Mouse (Mus musculus) brown adipose tissue, adult 24 weeks (tissue): ENCODE measurements at regions not wholly inside any gene's neighbourhood (a gene's known extent, or its start where the extent isn't known, plus 50 kb on each side); places are given as distances from the start of the nearest gene placed in this dataset.

Experiments
- H3K27ac ChIP-seq: fragments of 200-500 bp; replicated peaks from 2 replicates; pipeline ENCODE4 v1.5.1; 2012; ENCODE audit warnings: low read depth, mild to moderate bottlenecking, low read length
- H3K4me1 ChIP-seq: fragments of 200-500 bp; 2 replicates; pipeline ENCODE4 v1.6.1; 2012; ENCODE audit warnings: low read length, mixed read lengths; ENCODE audit not compliant: control insufficient read depth, insufficient read depth, insufficient read length
- H3K4me3 ChIP-seq: fragments of 200-500 bp; 2 replicates; pipeline ENCODE4 v1.5.1; 2012; ENCODE audit warnings: low read depth, mild to moderate bottlenecking, low read length, moderate library complexity; ENCODE audit not compliant: insufficient read depth

GRCm38 (mm10) chr8:35956319-35956718 is 190.7 kb downstream of the Gm19410 start:
- peaks cover 6% of the 10 kb centered on the region; the same call in 1 of the 2 replicates for H3K4me1 ChIP-seq
- H3K4me3 ChIP-seq: no peak overlapping the region

GRCm38 (mm10) chr8:35959201-35959600 is 193.6 kb downstream of the Gm19410 start:
- Histone ChIP-seq H3K27ac (no peak overlapping the region), H3K4me3 (no peak overlapping the region), H3K4me1 (peaks cover 6% of the 10 kb centered on the region; the same call in 1 of the 2 replicates)

More at GRCm38 (mm10) chr8:35956319-35956718, 190.7 kb downstream of the Gm19410 start:
- H3K27ac ChIP-seq: no peak overlapping the region

GRCm38 (mm10) chr8:35960867-35961614 is 195.5 kb downstream of the Gm19410 start:
- Histone ChIP-seq H3K4me1 (peaks cover 6% of the 10 kb centered on the region; the same call in 1 of the 2 replicates), H3K4me3 (no peak overlapping the region), H3K27ac (no peak overlapping the region)

GRCm38 (mm10) chr8:35961615-35962220 is 196.1 kb downstream of the Gm19410 start:
- Histone ChIP-seq H3K27ac (no peak overlapping the region), H3K4me1 (peaks cover 6% of the 10 kb centered on the region; the same call in 1 of the 2 replicates), H3K4me3 (no peak overlapping the region)

GRCm38 (mm10) chr8:35964932-35965331 is 199.3 kb downstream of the Gm19410 start:
- no peak overlapping the region for H3K4me3 ChIP-seq
- no peaks in the 10 kb centered on the region for H3K4me1 ChIP-seq
- H3K27ac ChIP-seq: no peak overlapping the region

- Histone ChIP-seq H3K4me1 (no peaks in the 10 kb centered on the region), H3K27ac (no peak overlapping the region), H3K4me3 (no peak overlapping the region)
Measured at GRCm38 (mm10) chr8:35968341-35968740, 202.8 kb downstream of the Gm19410 start.

- Histone ChIP-seq H3K27ac (no peak overlapping the region), H3K4me1 (no peaks in the 10 kb centered on the region), H3K4me3 (no peak overlapping the region)
Measured at GRCm38 (mm10) chr8:35971082-35971481, 205.5 kb downstream of the Gm19410 start.

GRCm38 (mm10) chr8:35974323-35975029 is 208.9 kb downstream of the Gm19410 start:
- no peak overlapping the region for H3K4me3 ChIP-seq
- H3K27ac ChIP-seq: no peak overlapping the region
- H3K4me1 ChIP-seq: no peaks in the 10 kb centered on the region

GRCm38 (mm10) chr8:35979638-35980255 is 214.2 kb downstream of the Gm19410 start:
- Histone ChIP-seq H3K27ac (no peak overlapping the region), H3K4me3 (no peak overlapping the region), H3K4me1 (no peaks in the 10 kb centered on the region)

- H3K27ac ChIP-seq: no peak overlapping the region
- H3K4me1 ChIP-seq: no peaks in the 10 kb centered on the region
- H3K4me3 ChIP-seq: no peak overlapping the region
Measured at GRCm38 (mm10) chr8:35983083-35983482, 217.5 kb downstream of the Gm19410 start.

- Histone ChIP-seq H3K4me3 (no peak overlapping the region), H3K27ac (no peak overlapping the region), H3K4me1 (no peaks in the 10 kb centered on the region)
Measured at GRCm38 (mm10) chr8:35985152-35985689, 219.6 kb downstream of the Gm19410 start.

- H3K4me3 ChIP-seq: no peak overlapping the region
- H3K27ac ChIP-seq: no peak overlapping the region
- H3K4me1 ChIP-seq: no peaks in the 10 kb centered on the region
Measured at GRCm38 (mm10) chr8:35987327-35987726, 221.7 kb downstream of the Gm19410 start.

GRCm38 (mm10) chr8:35991013-35991412 is 225.4 kb downstream of the Gm19410 start:
- Histone ChIP-seq H3K4me3 (no peak overlapping the region), H3K27ac (no peak overlapping the region), H3K4me1 (no peaks in the 10 kb centered on the region)

- Histone ChIP-seq H3K27ac (no peak overlapping the region), H3K4me3 (no peak overlapping the region), H3K4me1 (no peaks in the 10 kb centered on the region)
Measured at GRCm38 (mm10) chr8:35991936-35992603, 226.5 kb downstream of the Gm19410 start.
